Mouse (Mus musculus) heart, adult 2 months (tissue): Measurements from ENCODE around the gene Cnksr1. TPM values are rescaled to one million over a fixed set of nuclear protein-coding genes. Genes with fewer than 3 reads are reported as not detected.

Experiments used
- DNase-seq, 2 experiments: peaks; one replicate each; pipeline ENCODE4 v3.0.0; 2021
- H3K27ac ChIP-seq: fragments of 200-600 bp; 2 replicates; pipeline ENCODE4 v1.8.1; 2022
- H3K27me3 ChIP-seq: fragments of 200-500 bp; 2 replicates; pipeline ENCODE4 v1.6.1; 2012; ENCODE audit warnings: mild to moderate bottlenecking, low read length, inconsistent platforms, mixed read lengths; ENCODE audit not compliant: control insufficient read depth, insufficient read depth
- H3K36me3 ChIP-seq: fragments of 200-500 bp; 2 replicates; pipeline ENCODE4 v1.6.1; 2012; ENCODE audit warnings: low read length, inconsistent platforms; ENCODE audit not compliant: control insufficient read depth, insufficient read depth
- H3K4me1 ChIP-seq: fragments of 200-500 bp; 2 replicates; pipeline ENCODE4 v1.6.1; 2011; ENCODE audit warnings: low read length; ENCODE audit not compliant: control insufficient read depth, insufficient read depth
- H3K4me3 ChIP-seq: fragments of 200-600 bp; 2 replicates; pipeline ENCODE4 v1.8.1; 2022
- H3K79me2 ChIP-seq: fragments of 200-500 bp; replicated peaks from 2 replicates; pipeline ENCODE4 v1.6.1; 2012; ENCODE audit warnings: mild to moderate bottlenecking, inconsistent platforms, low read length, moderate library complexity, mixed read lengths; ENCODE audit not compliant: control insufficient read depth, insufficient read depth
- H3K9ac ChIP-seq: fragments of 200-500 bp; 2 replicates; pipeline ENCODE4 v1.6.1; 2012; ENCODE audit warnings: low read depth, mild to moderate bottlenecking, control low read depth, inconsistent platforms, low read length, mixed read lengths
- CTCF ChIP-seq: fragments of 200-600 bp; IDR thresholded peaks from 2 replicates; pipeline ENCODE4 v1.8.1; 2022; ENCODE audit warnings: antibody characterized with exemption, mild to moderate bottlenecking, moderate library complexity
- EP300 ChIP-seq: fragments of 200-500 bp; IDR thresholded peaks from 2 replicates; pipeline ENCODE4 v1.6.1; 2011; ENCODE audit warnings: low read depth, low read length, control low read depth; ENCODE audit not compliant: insufficient read depth
- POLR2A ChIP-seq: fragments of 200-500 bp; IDR thresholded peaks from 2 replicates; pipeline ENCODE4 v1.6.1; 2011; ENCODE audit warnings: mild to moderate bottlenecking, low read depth, low read length, control low read depth; ENCODE audit not compliant: insufficient read depth
- WGBS: fragments of 180-500 bp; shearing (Covaris S2); methylation state at CpG from one replicate; pipeline ENCODE4 v1.1.7; 2018; 5-methylcytosine and 5-hydroxymethylcytosine counted together
- intact Hi-C: fragments of 180-260 bp; cut with DNase I; formaldehyde crosslinking; loops from one replicate; pipeline ENCODE4 v1.15.1; 2025
- polyA plus RNA-seq: library from polyadenylated mRNA; depleted of rRNA; stranded (reverse); fragments of >200 nt; gene quantifications from 2 replicates; pipeline ENCODE4 v1.2.3, GENCODE M21; 2012
- total RNA-seq, 2 experiments: library from RNA; stranded (reverse); gene quantifications; 2 replicates each; pipeline ENCODE4 v1.2.3; 2021

Cnksr1 gene
- total and polyA plus RNA-seq, 3 experiments = 4.1 to 6.7 (median 4.4) TPM

DNA sequence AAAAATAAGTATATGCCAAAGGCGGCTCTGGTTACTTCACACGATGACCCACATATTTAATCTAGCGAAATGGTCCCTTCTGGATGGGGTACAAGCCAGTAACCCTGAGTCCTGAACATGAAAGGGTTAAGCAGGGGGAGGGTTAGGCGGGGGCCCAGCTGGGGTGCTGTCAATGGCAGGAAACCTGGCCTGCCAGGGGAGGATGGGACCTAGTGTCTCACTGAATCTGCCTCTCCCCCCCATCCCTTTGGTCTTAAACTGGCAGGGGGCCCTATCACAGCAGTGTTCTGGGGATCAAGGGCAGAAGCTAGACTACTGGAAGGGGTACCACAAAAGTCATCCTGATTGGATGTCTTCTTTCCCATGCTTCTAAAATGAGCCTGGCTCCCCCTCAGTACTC, 17.7 kb upstream of the Cnksr1 start:
- H3K27me3 ChIP-seq = no peaks in the 10 kb centered on the region
- intact Hi-C loops = no loop called here
- H3K4me1 ChIP-seq = peaks cover 7% of the 10 kb centered on the region
- H3K79me2 ChIP-seq = no peaks in the 10 kb centered on the region
- H3K36me3 ChIP-seq = no peaks in the 10 kb centered on the region
- H3K4me3 ChIP-seq = no peak overlapping the region; the same call in 1 of the 2 replicates
- DNase-seq = peak; percentile 47 to 50
- 42% methylated on average over 4 of the region's 4 CpGs for WGBS
- no peak for TF ChIP-seq CTCF
- TF ChIP-seq EP300 = 0 out of 2 replicates have a peak, but pooled peaks have one; percentile 53
- TF ChIP-seq POLR2A = no peak
- H3K9ac ChIP-seq = no peak overlapping the region
- peak overlapping the region; percentile 75 for H3K27ac ChIP-seq

DNA sequence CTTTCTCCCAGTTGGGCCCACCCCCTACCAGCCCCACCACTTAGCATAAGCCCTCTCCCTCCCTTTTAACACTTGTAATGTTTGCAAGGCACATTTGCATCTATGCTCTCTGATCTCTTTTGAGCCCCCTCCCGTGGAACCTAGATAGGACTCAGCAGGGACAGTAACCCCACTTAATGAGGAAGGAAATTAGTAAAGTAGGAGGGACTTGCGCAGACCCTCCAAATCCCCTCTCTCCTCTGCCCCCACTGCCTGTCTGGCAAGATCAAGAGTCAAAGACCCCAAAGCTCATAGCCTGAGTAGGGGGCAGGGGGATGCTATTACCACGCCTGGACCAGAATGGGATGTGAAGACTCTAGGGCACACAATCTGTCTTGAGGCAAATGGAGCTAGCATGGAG, 16.6 kb upstream of the Cnksr1 start:
- WGBS = 71% methylated on average over 3 of the region's 3 CpGs
- H3K27me3 ChIP-seq = no peaks in the 10 kb centered on the region
- H3K79me2 ChIP-seq = no peaks in the 10 kb centered on the region
- TF ChIP-seq EP300 (no peak), POLR2A (no peak), CTCF (no peak)
- intact Hi-C loops = no loop called here
- no peak overlapping the region for H3K9ac ChIP-seq
- peaks cover 7% of the 10 kb centered on the region for H3K4me1 ChIP-seq
- DNase-seq = no peak
- no peaks in the 10 kb centered on the region for H3K36me3 ChIP-seq
- H3K4me3 ChIP-seq = no peak overlapping the region
- H3K27ac ChIP-seq = no peak overlapping the region; the same call in 1 of the 2 replicates

DNA sequence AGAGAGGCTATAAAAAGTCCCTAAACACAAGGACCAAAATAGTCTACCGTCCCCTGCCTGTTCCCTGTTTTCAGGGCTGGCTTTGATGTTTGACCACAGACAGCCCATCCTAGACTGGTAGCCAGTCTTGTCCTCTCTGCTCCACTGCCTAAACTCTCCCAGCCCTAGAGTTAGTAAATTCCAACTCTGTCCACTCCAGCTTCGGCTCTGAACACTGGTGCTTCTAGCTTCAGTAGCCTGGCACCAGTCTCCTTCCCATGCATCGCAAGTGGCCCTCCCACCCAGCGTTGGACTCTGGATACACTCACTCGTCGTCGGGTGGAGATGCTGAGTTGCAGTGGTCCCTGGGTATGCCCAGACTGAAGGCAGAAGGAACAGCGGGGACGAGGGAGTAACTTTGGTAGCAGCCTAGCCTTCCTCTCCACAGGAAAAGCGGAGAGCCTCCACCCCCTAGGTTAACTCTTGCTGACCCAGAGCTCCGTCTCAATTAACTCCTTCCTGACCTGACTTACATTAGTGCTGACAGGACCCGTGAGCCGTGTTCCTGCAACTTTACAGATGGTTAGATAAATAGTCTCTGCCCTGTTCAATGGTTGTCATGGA, 15.6 kb upstream of the Cnksr1 start, which contains the start of gene Grrp1:
Gene Grrp1, minus strand, starts transcription at position 385 of the 603 bp plus-strand sequence.
- Histone ChIP-seq H3K27me3 (no peaks in the 10 kb centered on the region), H3K4me1 (peaks cover 7% of the 10 kb centered on the region), H3K79me2 (no peaks in the 10 kb centered on the region), H3K9ac (peak within 1 kb of the TSS; percentile 80), H3K4me3 (peak within 1 kb of the TSS; percentile 56), H3K27ac (peak within 1 kb of the TSS; percentile 92), H3K36me3 (no peaks in the 10 kb centered on the region)
- DNase-seq = peak; percentile 55 to 63
- intact Hi-C loops = no loop called here
- no peak for TF ChIP-seq CTCF
- TF ChIP-seq POLR2A = peak; percentile 93
- peak; percentile 74 for TF ChIP-seq EP300
- 7% methylated on average over 13 of the region's 13 CpGs for WGBS

DNA sequence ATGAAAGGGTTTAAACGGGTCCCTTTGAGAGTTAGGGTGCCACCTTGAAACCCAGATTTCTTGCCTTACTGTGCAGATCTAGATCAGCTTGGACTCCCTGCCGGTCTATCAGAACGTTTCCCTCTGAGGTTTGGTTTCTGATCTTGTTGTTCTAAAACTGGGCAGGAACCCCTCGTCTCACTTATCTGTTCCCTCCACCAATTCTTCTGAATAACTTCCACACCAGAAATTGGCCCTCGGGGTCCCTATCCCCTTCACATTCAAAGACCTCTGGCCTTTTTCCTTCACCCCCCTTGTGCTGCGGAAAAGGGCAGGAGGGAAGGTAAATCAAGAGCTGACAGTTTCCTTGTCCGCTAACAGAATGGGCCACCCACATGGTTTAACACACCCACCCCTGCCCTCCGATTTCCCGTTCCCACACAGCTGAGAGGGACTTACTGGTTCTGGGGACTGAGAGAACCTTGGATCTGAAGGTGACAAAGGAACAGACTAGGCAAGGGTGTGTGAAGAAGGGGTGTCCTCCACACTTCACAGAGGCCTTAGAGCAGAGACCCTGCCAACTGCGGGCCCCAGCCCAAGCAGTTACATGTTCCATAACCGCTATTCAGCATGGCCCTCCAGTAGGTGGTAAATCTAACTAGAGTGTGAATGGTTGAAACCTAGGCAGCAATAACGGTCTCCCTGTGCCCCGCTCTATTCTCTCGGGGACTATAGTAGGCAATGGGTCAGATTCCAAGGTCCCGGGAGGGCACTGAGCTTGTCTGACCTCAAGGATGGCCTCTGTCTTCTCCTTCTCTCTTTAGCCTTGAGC, 14.9 kb upstream of the Cnksr1 start:
- intact Hi-C loops = no loop called here
- peaks cover 7% of the 10 kb centered on the region for H3K4me1 ChIP-seq
- no peak for DNase-seq

DNA sequence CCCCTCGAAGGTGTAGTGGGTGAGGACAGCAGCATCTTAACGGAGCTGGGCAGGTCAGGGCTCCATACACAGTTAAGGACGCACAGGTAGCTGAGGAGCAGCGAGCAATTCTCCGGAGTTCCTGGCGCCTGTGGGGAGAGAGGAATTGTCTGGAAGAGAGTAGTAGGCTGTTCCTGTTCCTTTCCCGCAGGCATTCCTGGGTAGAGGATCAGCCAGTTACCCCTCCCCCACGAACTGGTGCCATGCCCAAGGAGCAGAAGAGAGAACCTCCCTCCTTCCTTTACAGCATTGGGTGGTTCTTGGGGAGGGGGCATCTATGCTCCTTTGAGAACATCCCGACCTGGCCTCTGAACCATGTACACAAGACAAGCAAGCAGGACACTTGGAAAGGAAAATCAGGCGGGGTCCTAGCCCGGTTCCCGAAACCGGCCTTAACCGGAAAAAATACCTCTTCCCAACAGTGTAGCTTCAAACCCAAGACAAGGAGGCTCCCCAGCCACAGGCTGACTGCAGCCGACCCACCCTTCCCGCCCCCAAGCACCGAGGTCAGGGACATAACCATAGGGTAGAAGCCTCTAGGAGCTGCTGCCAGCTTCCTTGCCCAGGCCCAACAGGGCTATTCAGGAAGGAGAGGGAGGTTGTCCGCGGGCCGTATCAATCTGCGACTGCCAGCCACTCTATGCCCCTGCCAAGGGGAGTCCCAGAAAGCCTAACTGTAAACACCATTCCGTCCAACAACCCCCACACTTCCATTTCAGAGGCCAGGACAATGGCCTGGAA, 14.1 kb upstream of the Cnksr1 start:
- Histone ChIP-seq H3K4me3 (peak overlapping the region; percentile 56), H3K36me3 (no peaks in the 10 kb centered on the region), H3K27me3 (no peaks in the 10 kb centered on the region), H3K79me2 (no peaks in the 10 kb centered on the region), H3K9ac (peak overlapping the region; percentile 80), H3K4me1 (peaks cover 5% of the 10 kb centered on the region), H3K27ac (peak overlapping the region; percentile 92)
- intact Hi-C loops = no loop called here
- TF ChIP-seq EP300 = no peak
- 0 out of 2 replicates have a peak, but pooled peaks have one; percentile 7 for TF ChIP-seq POLR2A
- peak; percentile 36 to 52 for DNase-seq
- 28% methylated on average over 22 of the region's 22 CpGs for WGBS

More for the DNA sequence above, 14.9 kb upstream of the Cnksr1 start:
- Histone ChIP-seq H3K27me3 (no peaks in the 10 kb centered on the region), H3K36me3 (no peaks in the 10 kb centered on the region), H3K9ac (peak overlapping the region; percentile 80), H3K79me2 (no peaks in the 10 kb centered on the region), H3K27ac (peak overlapping the region; percentile 92), H3K4me3 (peak overlapping the region; percentile 56)
- WGBS = 42% methylated on average over 15 of the region's 15 CpGs
- TF ChIP-seq CTCF = no peak
- TF ChIP-seq POLR2A = no peak
- no peak for TF ChIP-seq EP300
